Mouse (Mus musculus): Measurements from ENCODE around the gene Insl3. TPM values are rescaled to one million over a fixed set of nuclear protein-coding genes. Genes with fewer than 3 reads are reported as not detected.

Insl3 gene
- total and polyA plus RNA-seq, 3 experiments, result 1.9 to 21.4 (median 9.8) TPM

DNA sequence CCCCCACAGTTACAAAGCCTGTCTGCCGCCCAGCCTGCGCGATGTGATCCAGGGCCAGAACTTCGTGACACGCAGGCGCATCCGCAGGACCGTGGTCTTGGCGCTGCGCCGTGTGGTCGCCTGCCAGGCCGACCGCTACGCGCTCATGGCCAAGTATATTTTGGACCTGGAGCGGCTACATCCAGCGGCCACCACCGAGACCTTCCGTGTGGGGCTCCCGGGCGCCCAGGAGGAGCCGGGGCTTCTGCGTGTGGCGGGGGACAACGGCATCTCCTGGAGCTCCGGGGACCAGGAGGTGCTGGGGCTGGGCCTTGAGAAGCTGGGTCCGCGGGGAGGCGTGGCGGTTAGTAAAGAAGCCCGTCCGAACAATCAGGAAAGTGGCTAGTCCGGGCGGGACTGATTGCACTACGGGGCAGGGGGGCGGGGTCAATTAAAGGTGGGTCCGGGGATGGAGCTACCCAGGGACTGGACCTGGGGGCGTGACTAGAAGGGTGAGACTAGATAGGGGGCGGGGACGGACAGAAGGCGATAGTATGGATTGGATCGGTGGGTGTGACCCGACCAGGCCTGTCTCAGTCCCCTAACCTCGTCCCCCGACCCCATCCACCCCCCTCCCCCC, 9.4 kb upstream of the Insl3 start:
- no peak overlapping the region for H3K4me3 ChIP-seq (replicated peaks in 1 of 3; ENCODE audit: low read depth in 2 of 3, low read length in 2 of 3, poor library complexity in 1 of 3)
- TF ChIP-seq JUND (conservative IDR thresholded peaks at IDR 0.05; ENCODE audit: low read depth, low read length), result no peak
- no peak for TF ChIP-seq JUN (IDR thresholded peaks at IDR 0.05; ENCODE audit: insufficient read depth, low read depth, low read length)
- TF ChIP-seq EP300 (IDR thresholded peaks at IDR 0.05; ENCODE audit: low read length), result no peak
- TF ChIP-seq CTCF (conservative IDR thresholded peaks at IDR 0.05 in 1 of 2, IDR thresholded peaks at IDR 0.05 in 1 of 2; ENCODE audit: low read depth in 2 of 2, low read length in 2 of 2), result no peak
- no peak for TF ChIP-seq IRF4 (IDR thresholded peaks at IDR 0.05; ENCODE audit: low read depth, low read length)
- TF ChIP-seq RAD21 (IDR thresholded peaks at IDR 0.05; ENCODE audit: low read depth, low read length), result no peak
- TF ChIP-seq MAZ (IDR thresholded peaks at IDR 0.05; ENCODE audit: low read depth, low read length), result no peak
- dilution Hi-C loops (cut with MboI; ENCODE audit: extremely low pct_ligation_motif_present, extremely low pct_unique_long_range_greater_than_20kb, low sequenced_read_pairs) (no loop called here), in situ Hi-C loops (cut with MboI; ENCODE audit: low pct_ligation_motif_present, low pct_unique_long_range_greater_than_20kb, low sequenced_read_pairs) (no loop called here)
- no peak overlapping the region for H3K27ac ChIP-seq (ENCODE audit: insufficient read depth, low read depth)
- peaks cover 15% of the 10 kb centered on the region for H3K79me2 ChIP-seq (replicated peaks; ENCODE audit: control insufficient read depth, extremely low read depth, insufficient read depth, poor library complexity, severe bottlenecking)
- H3K4me1 ChIP-seq (ENCODE audit: control insufficient read depth in 1 of 2, insufficient read depth in 2 of 2), result peaks cover 19 to 28% of the 10 kb centered on the region in 2 experiments
- no peak overlapping the region for H3K9ac ChIP-seq (ENCODE audit: insufficient read depth, low read depth)
- peaks cover 60 to 67% of the 10 kb centered on the region in 2 experiments for H3K36me3 ChIP-seq (replicated peaks in 1 of 2; ENCODE audit: control insufficient read depth in 1 of 2, insufficient read depth in 1 of 2, low read length in 1 of 2)
- DNase-seq (ENCODE audit: extremely low read depth), result no peak
- H3K27me3 ChIP-seq (replicated peaks), result no peaks in the 10 kb centered on the region
- H3K4me2 ChIP-seq (ENCODE audit: insufficient read depth, low read depth, poor library complexity, severe bottlenecking), result no peak overlapping the region
- H3K9me3 ChIP-seq (replicated peaks; ENCODE audit: low read length), result no peaks in the 10 kb centered on the region

DNA sequence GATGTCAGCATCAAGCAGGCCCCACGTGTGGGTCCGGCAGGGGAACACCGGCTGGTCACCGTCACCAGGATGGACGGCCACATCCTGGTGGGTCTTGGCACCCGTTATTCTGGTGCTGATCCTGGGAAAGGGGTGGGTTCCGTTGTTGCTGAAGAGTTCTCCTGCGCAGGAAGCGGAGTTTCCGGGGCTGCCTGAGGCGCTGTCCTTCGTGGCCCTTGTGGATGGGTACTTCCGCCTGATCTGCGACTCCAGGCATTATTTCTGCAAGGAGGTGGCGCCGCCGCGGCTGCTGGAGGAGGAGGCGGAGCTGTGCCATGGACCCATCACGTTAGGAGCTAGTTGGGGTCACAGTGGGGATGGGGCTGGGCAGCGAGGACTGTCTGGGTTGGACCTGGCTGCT, 8.5 kb upstream of the Insl3 start:
- dilution Hi-C loops (cut with MboI; ENCODE audit: extremely low pct_ligation_motif_present, extremely low pct_unique_long_range_greater_than_20kb, low sequenced_read_pairs), result no loop called here
- Histone ChIP-seq H3K9ac (ENCODE audit: insufficient read depth, low read depth) (no peak overlapping the region), H3K4me3 (replicated peaks in 1 of 3; ENCODE audit: low read depth in 2 of 3, low read length in 2 of 3, poor library complexity in 1 of 3) (no peak overlapping the region)

More for the DNA sequence above, 8.5 kb upstream of the Insl3 start:
- H3K27me3 ChIP-seq (replicated peaks), result no peaks in the 10 kb centered on the region
- H3K4me1 ChIP-seq (ENCODE audit: control insufficient read depth in 1 of 2, insufficient read depth in 2 of 2), result peaks cover 14 to 23% of the 10 kb centered on the region in 2 experiments
- no peak overlapping the region for H3K4me2 ChIP-seq (ENCODE audit: insufficient read depth, low read depth, poor library complexity, severe bottlenecking)
- no peaks in the 10 kb centered on the region for H3K9me3 ChIP-seq (replicated peaks; ENCODE audit: low read length)
- no peak overlapping the region for H3K27ac ChIP-seq (ENCODE audit: insufficient read depth, low read depth)
- peaks cover 15% of the 10 kb centered on the region for H3K79me2 ChIP-seq (replicated peaks; ENCODE audit: control insufficient read depth, extremely low read depth, insufficient read depth, poor library complexity, severe bottlenecking)
- H3K36me3 ChIP-seq (replicated peaks in 1 of 2; ENCODE audit: control insufficient read depth in 1 of 2, insufficient read depth in 1 of 2, low read length in 1 of 2), result peaks cover 68 to 75% of the 10 kb centered on the region in 2 experiments
- in situ Hi-C loops (cut with MboI; ENCODE audit: low pct_ligation_motif_present, low pct_unique_long_range_greater_than_20kb, low sequenced_read_pairs), result no loop called here
- DNase-seq (ENCODE audit: extremely low read depth), result no peak
- TF ChIP-seq MYC (IDR thresholded peaks at IDR 0.05; ENCODE audit: low read depth, low read length) (no peak), IRF4 (IDR thresholded peaks at IDR 0.05; ENCODE audit: low read depth, low read length) (no peak), NELFE (IDR thresholded peaks at IDR 0.05; ENCODE audit: low read depth, low read length) (no peak), EP300 (IDR thresholded peaks at IDR 0.05; ENCODE audit: low read length) (no peak), ZKSCAN1 (IDR thresholded peaks at IDR 0.05; ENCODE audit: borderline replicate concordance, low read depth, low read length) (no peak), GABPA (IDR thresholded peaks at IDR 0.05; ENCODE audit: insufficient replicate concordance, low read depth, low read length) (no peak), POLR2AphosphoS2 (IDR thresholded peaks at IDR 0.05; ENCODE audit: low read depth, low read length) (no peak), NRF1 (IDR thresholded peaks at IDR 0.05; ENCODE audit: low read depth, low read length) (no peak), MAFK (IDR thresholded peaks at IDR 0.05; ENCODE audit: insufficient replicate concordance, low read length) (no peak), HCFC1 (IDR thresholded peaks at IDR 0.05; ENCODE audit: low read depth, low read length) (no peak), MAX (IDR thresholded peaks at IDR 0.05; ENCODE audit: low read length) (no peak), ZMIZ1 (IDR thresholded peaks at IDR 0.05; ENCODE audit: low read depth, low read length) (no peak), TBP (conservative IDR thresholded peaks at IDR 0.05; ENCODE audit: low read depth, low read length) (no peak), USF2 (conservative IDR thresholded peaks at IDR 0.05; ENCODE audit: low read depth, low read length) (no peak), MAZ (IDR thresholded peaks at IDR 0.05; ENCODE audit: low read depth, low read length) (no peak), RCOR1 (conservative IDR thresholded peaks at IDR 0.05; ENCODE audit: low read depth, low read length) (no peak), RAD21 (IDR thresholded peaks at IDR 0.05; ENCODE audit: low read depth, low read length) (no peak)
